ENCODE assay signal across 10 mouse cellular contexts in the genomic region with DNA sequence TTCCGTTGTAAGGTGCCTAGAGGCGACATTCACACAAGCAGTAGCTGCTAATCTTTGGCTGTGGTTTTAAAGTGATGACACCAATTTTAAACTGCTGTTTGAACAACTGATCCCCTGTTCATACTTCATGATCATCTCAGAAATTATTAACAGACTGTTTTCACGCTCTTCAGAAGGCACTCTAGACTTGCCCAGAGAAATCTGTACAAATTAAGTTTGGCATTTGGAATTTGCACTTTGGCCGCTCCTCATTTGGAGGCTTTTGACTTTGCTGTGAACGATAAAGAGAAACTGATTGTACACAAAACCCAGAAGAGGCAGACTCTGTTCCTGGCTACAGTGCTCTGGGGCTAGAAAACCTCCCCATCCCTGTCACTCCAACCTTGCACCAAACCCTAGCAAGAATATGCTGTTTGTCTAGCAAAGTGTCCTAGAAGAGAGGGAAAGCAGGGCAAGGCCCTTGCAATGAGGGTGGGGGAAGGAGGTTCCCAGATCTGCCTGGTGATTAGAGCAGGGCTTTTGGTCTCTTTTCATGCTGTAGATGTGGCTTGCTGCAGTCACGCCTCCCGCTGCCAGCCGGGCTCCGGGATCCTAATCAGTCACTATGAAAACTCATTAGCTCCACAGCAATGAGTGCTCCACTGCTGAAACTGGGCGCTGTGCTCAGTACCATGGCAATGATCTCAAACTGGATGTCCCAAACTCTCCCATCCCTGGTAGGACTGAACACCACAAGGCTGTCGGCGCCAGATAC.
DNase-seq lines count a peak whose midpoint lies in the region; ATAC-seq and TF ChIP-seq lines count a peak whose summit lies in the region.
"Had no signal": no experiment of that assay in that cellular context is flagged by ENCODE, and none has a peak within 500 bp of the region (broad histone marks: within the 10 kb centered on the region; RNA-seq: fewer than 3 reads in every experiment).

No protein-coding gene starts in this region.

- H3K4me3 ChIP-seq in heart, embryonic 13.5 days = no peak overlapping the region
- no peak overlapping the region for H3K4me3 ChIP-seq in heart, embryonic 11.5 days (ENCODE audit: low read depth, low read length)
- H3K4me3 ChIP-seq in embryonic facial prominence, embryonic 13.5 days = no peak overlapping the region
- H3K4me3 ChIP-seq in thymus, adult 2 months (ENCODE audit: control insufficient read depth, insufficient read depth, low read length) = no peak overlapping the region

- no peak for TF ChIP-seq POLR2A in thymus, adult 2 months (IDR thresholded peaks at IDR 0.05; ENCODE audit: control insufficient read depth, extremely low read depth, insufficient read depth, low read length, poor library complexity)

- H3K27ac ChIP-seq in heart, embryonic 13.5 days (replicated peaks) = no peak overlapping the region
- no peak overlapping the region for H3K27ac ChIP-seq in heart, embryonic 11.5 days (ENCODE audit: low read depth, low read length)
- H3K27ac ChIP-seq in embryonic facial prominence, embryonic 13.5 days = no peak overlapping the region
- no peak overlapping the region for H3K27ac ChIP-seq in thymus, adult 2 months (ENCODE audit: control insufficient read depth, insufficient read depth, low read length)
- H3K27ac ChIP-seq: liver, embryonic 14.5 days had no signal

- ATAC-seq in heart, embryonic 13.5 days (ENCODE audit: extremely low read depth, insufficient number of reproducible peaks, low FRiP score, low TSS enrichment) = no peak
- ATAC-seq in heart, embryonic 11.5 days (replicated peaks; ENCODE audit: insufficient number of reproducible peaks, low FRiP score, low TSS enrichment) = no peak
- ATAC-seq in embryonic facial prominence, embryonic 13.5 days (ENCODE audit: insufficient number of reproducible peaks, insufficient read depth, low FRiP score, low TSS enrichment, low read depth) = no peak
- ATAC-seq in monocyte, adult 5-6 weeks (replicated peaks; ENCODE audit: insufficient number of reproducible peaks, low FRiP score, low TSS enrichment, poor library complexity, severe bottlenecking) = 0 out of 2 replicates have a peak, but pooled peaks have one; percentile 17

- no peak for TF ChIP-seq CTCF in thymus, adult 2 months (IDR thresholded peaks at IDR 0.05; ENCODE audit: borderline replicate concordance, control insufficient read depth, extremely low read depth, insufficient read depth, low read length, poor library complexity)

- no peaks in the 10 kb centered on the region for H3K36me3 ChIP-seq in heart, embryonic 13.5 days
- no peaks in the 10 kb centered on the region for H3K36me3 ChIP-seq in heart, embryonic 11.5 days (ENCODE audit: control insufficient read depth, insufficient read depth, low read length)
- H3K36me3 ChIP-seq in embryonic facial prominence, embryonic 13.5 days = no peaks in the 10 kb centered on the region
- no peaks in the 10 kb centered on the region for H3K36me3 ChIP-seq in thymus, adult 2 months (ENCODE audit: control insufficient read depth, insufficient read depth, low read length)

- no peaks in the 10 kb centered on the region for H3K27me3 ChIP-seq in heart, embryonic 13.5 days (replicated peaks)
- no peaks in the 10 kb centered on the region for H3K27me3 ChIP-seq in heart, embryonic 11.5 days (ENCODE audit: control insufficient read depth, insufficient read depth, low read length)
- H3K27me3 ChIP-seq in embryonic facial prominence, embryonic 13.5 days = no peaks in the 10 kb centered on the region
- H3K27me3 ChIP-seq in thymus, adult 2 months (ENCODE audit: control insufficient read depth, insufficient read depth, low read length) = no peaks in the 10 kb centered on the region

- peak; percentile 76 to 77 for DNase-seq in kidney, adult 8-10 months
- no peak for DNase-seq in gastrocnemius, postnatal 25 days
- DNase-seq in thymus, adult 2 months = no peak
- DNase-seq in frontal cortex, postnatal 25 days (ENCODE audit: low spot score in 2 of 2) = no peak
- DNase-seq: adrenal gland, adult 2 months had no signal

- H3K9me3 ChIP-seq in heart, embryonic 13.5 days = no peaks in the 10 kb centered on the region
- no peaks in the 10 kb centered on the region for H3K9me3 ChIP-seq in heart, embryonic 11.5 days (replicated peaks; ENCODE audit: control insufficient read depth, low read length)
- no peaks in the 10 kb centered on the region for H3K9me3 ChIP-seq in embryonic facial prominence, embryonic 13.5 days

- H3K9ac ChIP-seq in heart, embryonic 13.5 days = no peak overlapping the region
- no peak overlapping the region for H3K9ac ChIP-seq in heart, embryonic 11.5 days (ENCODE audit: low read depth, low read length)
- no peak overlapping the region for H3K9ac ChIP-seq in embryonic facial prominence, embryonic 13.5 days
- H3K9ac ChIP-seq: liver, embryonic 14.5 days had no signal

- H3K4me2 ChIP-seq in heart, embryonic 13.5 days = peak overlapping the region; percentile 30
- H3K4me2 ChIP-seq in heart, embryonic 11.5 days = no peak overlapping the region
- H3K4me2 ChIP-seq in embryonic facial prominence, embryonic 13.5 days = 0 out of 2 replicates have a peak overlapping the region, but pooled peaks have one; percentile 1

- no peaks in the 10 kb centered on the region for H3K4me1 ChIP-seq in heart, embryonic 13.5 days
- H3K4me1 ChIP-seq in heart, embryonic 11.5 days (ENCODE audit: control insufficient read depth, insufficient read depth, low read length) = no peaks in the 10 kb centered on the region
- peaks cover 7% of the 10 kb centered on the region for H3K4me1 ChIP-seq in embryonic facial prominence, embryonic 13.5 days
- H3K4me1 ChIP-seq in thymus, adult 2 months (replicated peaks; ENCODE audit: control insufficient read depth, insufficient read depth, low read length) = no peaks in the 10 kb centered on the region

- WGBS in heart, embryonic 13.5 days = 39% methylated on average over 12 of the region's 12 CpGs
- WGBS in heart, embryonic 11.5 days (ENCODE audit: insufficient replicate concordance) = 36% methylated on average over 12 of the region's 12 CpGs
- WGBS in embryonic facial prominence, embryonic 13.5 days = 24% methylated on average over 12 of the region's 12 CpGs
- WGBS in thymus, adult 2 months = 76% methylated on average over 12 of the region's 12 CpGs

Comparison
In these comparisons a context has a peak if more than half of its experiments do, and no peak if none do; other contexts are left out.
1. DNase-seq: peak in kidney, adult 8-10 months (2 of 2); none in gastrocnemius, postnatal 25 days (single experiment), thymus, adult 2 months (single experiment) and frontal cortex, postnatal 25 days (0 of 2).